Mouse (Mus musculus) monocyte, adult 5-6 weeks (primary cell): ENCODE results near the gene Sbk1. TPM values are rescaled to one million over a fixed set of nuclear protein-coding genes. Genes with fewer than 3 reads are reported as not detected.
"Not testable (repeated sequence)": the region's sequence is repeated elsewhere in the genome, so short reads cannot be mapped to it uniquely, and the experiment has no call there.

ENCODE experiments used
- ATAC-seq: fragments of 153-309, 156-312 bp; replicated peaks from 2 replicates; pipeline ENCODE4 v1.8.0; 2017; ENCODE audit warnings: mild to moderate bottlenecking; ENCODE audit not compliant: low TSS enrichment, insufficient number of reproducible peaks, severe bottlenecking, poor library complexity, low FRiP score
- total RNA-seq: library from RNA; stranded (forward); fragments of 200-1000, 200-491, 200-594 nt; gene quantifications from 3 replicates; pipeline ENCODE4 v1.2.3, GENCODE M21; 2017

The Sbk1 gene
- total RNA-seq, 1 experiment from 2014 or later, result 15.4 TPM

GRCm38 (mm10) chr7:126284021-126284420 is 11.6 kb downstream of the Sbk1 start:
- ATAC-seq, result no peak

- no peak for ATAC-seq
Observed at GRCm38 (mm10) chr7:126284441-126284840, 12.0 kb downstream of the Sbk1 start.

- no peak for ATAC-seq
Observed at GRCm38 (mm10) chr7:126284865-126285264, 12.4 kb downstream of the Sbk1 start.

- ATAC-seq, result peak; percentile 68
Observed at GRCm38 (mm10) chr7:126285293-126286211, 13.1 kb downstream of the Sbk1 start.

GRCm38 (mm10) chr7:126286311-126286710 is 13.9 kb downstream of the Sbk1 start:
- no peak for ATAC-seq

GRCm38 (mm10) chr7:126287493-126288103 is 15.2 kb downstream of the Sbk1 start:
- peak; percentile 69 for ATAC-seq

- no peak for ATAC-seq
Observed at GRCm38 (mm10) chr7:126288104-126288497, 15.7 kb downstream of the Sbk1 start.

GRCm38 (mm10) chr7:126288571-126289091 is 16.2 kb downstream of the Sbk1 start:
- ATAC-seq, result peak; percentile 36

GRCm38 (mm10) chr7:126289371-126289770 is 17.0 kb downstream of the Sbk1 start:
- ATAC-seq, result no peak

GRCm38 (mm10) chr7:126289956-126290355 is 17.5 kb downstream of the Sbk1 start:
- no peak for ATAC-seq

- ATAC-seq, result no peak
Observed at GRCm38 (mm10) chr7:126291681-126292545, 19.5 kb downstream of the Sbk1 start.

- no peak for ATAC-seq
Observed at GRCm38 (mm10) chr7:126293091-126293490, 20.7 kb downstream of the Sbk1 start.

- ATAC-seq, result no peak
Observed at GRCm38 (mm10) chr7:126297579-126298460, 25.4 kb downstream of the Sbk1 start.

GRCm38 (mm10) chr7:126298856-126299255 is 26.4 kb downstream of the Sbk1 start:
- ATAC-seq, result no peak

- ATAC-seq, result not testable (repeated sequence)
Observed at GRCm38 (mm10) chr7:126301831-126302230, 29.4 kb downstream of the Sbk1 start.

- no peak for ATAC-seq
Observed at GRCm38 (mm10) chr7:126311822-126312221, 39.4 kb downstream of the Sbk1 start.

- ATAC-seq, result no peak
Observed at GRCm38 (mm10) chr7:126313309-126313708, 40.9 kb downstream of the Sbk1 start.

GRCm38 (mm10) chr7:126314273-126314672 is 41.9 kb downstream of the Sbk1 start:
- ATAC-seq, result no peak
